Mouse (Mus musculus) heart, embryonic 16.5 days (tissue): ENCODE measurements at regions not wholly inside any gene's neighbourhood (a gene's known extent, or its start where the extent isn't known, plus 50 kb on each side); places are given as distances from the start of the nearest gene placed in this dataset.

Source experiments
- ATAC-seq: fragments of 200-750 bp; cut with Nextera tagmentation; replicated peaks from 2 replicates; pipeline ENCODE4 v1.8.0; 2017; ENCODE audit warnings: moderate number of reproducible peaks; ENCODE audit not compliant: insufficient read depth, low FRiP score; ENCODE audit errors: extremely low read depth
- H3K27ac ChIP-seq: fragments of 300-500 bp; sonication (generic); 2 replicates; pipeline ENCODE4 v1.5.1; 2014; ENCODE audit warnings: mild to moderate bottlenecking, low read length, control low read depth, moderate library complexity
- H3K27me3 ChIP-seq: fragments of 300-500 bp; sonication (generic); 2 replicates; pipeline ENCODE4 v1.6.1; 2014; ENCODE audit warnings: low read length, mixed read lengths; ENCODE audit not compliant: control insufficient read depth, insufficient read depth
- H3K36me3 ChIP-seq: fragments of 300-500 bp; sonication (generic); 2 replicates; pipeline ENCODE4 v1.6.1; 2014; ENCODE audit not compliant: control insufficient read depth, insufficient read depth
- H3K4me1 ChIP-seq: fragments of 300-500 bp; sonication (generic); 2 replicates; pipeline ENCODE4 v1.6.1; 2014; ENCODE audit warnings: low read length, mixed read lengths; ENCODE audit not compliant: control insufficient read depth, insufficient read depth
- H3K4me2 ChIP-seq: fragments of 300-500 bp; sonication (generic); 2 replicates; pipeline ENCODE4 v1.6.1; 2014; ENCODE audit warnings: low read depth, mild to moderate bottlenecking, control low read depth, low read length
- H3K4me3 ChIP-seq: fragments of 300-500 bp; sonication (generic); 2 replicates; pipeline ENCODE4 v1.5.1; 2014; ENCODE audit warnings: mild to moderate bottlenecking, control low read depth, low read length
- H3K9ac ChIP-seq: fragments of 300-500 bp; sonication (generic); 2 replicates; pipeline ENCODE4 v1.6.1; 2014; ENCODE audit warnings: low read length, control low read depth
- H3K9me3 ChIP-seq: fragments of 300-500 bp; sonication (generic); replicated peaks from 2 replicates; pipeline ENCODE4 v1.6.1; 2016; ENCODE audit warnings: low read length; ENCODE audit not compliant: control insufficient read depth
- WGBS: fragments of 180-500 bp; shearing (Covaris S2); extraction: QIAGEN DNeasy Blood & Tissue Kit; methylation state at CpG from one replicate; pipeline ENCODE4 v1.1.7; 2014; 5-methylcytosine and 5-hydroxymethylcytosine counted together

DNA sequence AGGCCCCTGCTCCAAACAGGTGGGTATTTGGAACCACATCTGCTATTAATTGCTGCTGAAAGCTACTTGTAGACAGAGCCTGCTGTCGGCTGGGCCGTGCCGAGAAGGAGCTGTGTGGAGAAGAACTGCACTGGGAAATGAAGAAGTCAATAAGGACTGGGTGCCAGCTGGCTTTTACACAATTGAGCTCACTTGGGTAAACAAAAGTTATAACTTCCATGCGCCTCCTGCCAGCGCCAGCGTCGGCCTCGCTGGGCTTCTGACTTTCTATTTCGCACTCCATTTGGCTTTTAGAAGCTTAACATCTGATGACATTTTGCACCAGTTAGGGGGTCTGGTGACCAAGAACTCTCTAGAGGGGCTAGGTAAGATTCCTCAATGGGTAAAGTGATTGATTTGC is 114.2 kb downstream of the Fam114a2 start:
- Histone ChIP-seq H3K9ac (no peak overlapping the region), H3K4me1 (no peaks in the 10 kb centered on the region), H3K9me3 (no peaks in the 10 kb centered on the region), H3K27me3 (no peaks in the 10 kb centered on the region), H3K4me2 (no peak overlapping the region), H3K36me3 (no peaks in the 10 kb centered on the region), H3K4me3 (no peak overlapping the region), H3K27ac (no peak overlapping the region)
- no peak for ATAC-seq
- 72% methylated on average over 9 of the region's 9 CpGs for WGBS

DNA sequence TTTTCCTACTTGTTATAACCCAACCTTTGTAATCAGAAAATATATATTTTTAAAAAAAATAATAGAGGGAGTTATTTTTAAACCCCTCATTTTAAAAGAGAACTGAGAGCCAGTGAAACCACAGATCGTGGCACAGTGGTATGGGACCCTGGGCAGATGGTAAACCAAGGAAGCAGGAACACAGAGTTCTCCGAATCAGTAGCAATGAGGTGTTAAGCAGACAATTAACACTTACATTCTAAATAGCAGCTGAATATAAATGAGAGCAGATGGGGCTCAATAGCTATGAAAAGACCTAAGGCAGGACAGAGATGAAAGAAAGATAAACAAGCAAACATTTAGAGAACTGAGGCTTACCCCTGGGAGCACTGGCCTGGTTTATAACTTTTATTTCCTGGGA is 116.8 kb downstream of the Fam114a2 start:
- H3K4me2 ChIP-seq: no peak overlapping the region
- H3K36me3 ChIP-seq: no peaks in the 10 kb centered on the region
- H3K27me3 ChIP-seq: no peaks in the 10 kb centered on the region
- WGBS: 59% methylated on average over 2 of the region's 2 CpGs
- no peak overlapping the region for H3K9ac ChIP-seq
- H3K4me3 ChIP-seq: no peak overlapping the region
- H3K9me3 ChIP-seq: no peaks in the 10 kb centered on the region
- no peak overlapping the region for H3K27ac ChIP-seq
- H3K4me1 ChIP-seq: no peaks in the 10 kb centered on the region
- no peak for ATAC-seq

DNA sequence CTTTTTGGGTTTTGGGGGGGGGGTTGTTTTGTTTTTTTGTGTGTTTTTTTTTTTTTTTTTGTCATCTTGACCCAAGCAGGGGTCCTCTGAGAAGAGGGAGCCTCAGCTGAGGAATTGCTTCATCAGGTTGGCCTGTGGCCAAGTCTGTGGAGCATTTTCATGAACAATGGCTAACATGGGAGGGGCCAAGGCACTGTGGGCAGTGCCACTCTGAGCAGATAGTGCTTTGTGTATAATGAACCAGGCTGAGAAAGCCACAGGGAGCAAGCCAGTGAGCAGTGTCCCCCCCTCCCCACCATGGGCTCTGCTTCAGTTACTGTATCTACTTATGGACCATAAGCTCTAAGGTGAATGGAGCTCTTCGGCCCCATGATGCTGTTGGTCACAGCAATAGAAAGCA is 119.1 kb downstream of the Fam114a2 start:
- H3K27ac ChIP-seq: no peak overlapping the region
- ATAC-seq: no peak
- 96% methylated on average over 1 of the region's 1 CpGs for WGBS
- H3K4me3 ChIP-seq: no peak overlapping the region
- H3K36me3 ChIP-seq: no peaks in the 10 kb centered on the region
- no peaks in the 10 kb centered on the region for H3K4me1 ChIP-seq
- no peak overlapping the region for H3K4me2 ChIP-seq
- H3K9me3 ChIP-seq: no peaks in the 10 kb centered on the region
- no peak overlapping the region for H3K9ac ChIP-seq
- H3K27me3 ChIP-seq: no peaks in the 10 kb centered on the region

DNA sequence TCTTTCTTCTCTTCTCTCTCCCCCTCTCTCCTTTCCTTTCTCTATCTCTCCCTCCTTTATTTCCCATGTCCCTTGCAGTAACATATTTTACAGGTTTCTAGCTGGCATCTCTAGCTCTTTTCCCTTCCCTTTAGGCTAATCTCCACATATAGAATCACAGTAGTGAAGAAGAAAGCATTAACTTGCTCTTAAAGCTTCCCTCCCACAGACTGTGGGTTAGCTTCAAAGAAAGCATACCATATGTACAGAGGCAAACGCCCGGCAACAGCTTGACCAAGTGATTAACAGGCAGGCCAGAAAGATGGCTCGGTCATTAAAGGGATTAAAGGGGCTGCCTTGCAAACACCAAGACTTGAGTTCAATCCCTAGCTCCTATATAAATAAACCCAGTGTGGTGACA is 122.0 kb downstream of the Fam114a2 start:
- no peaks in the 10 kb centered on the region for H3K27me3 ChIP-seq
- H3K9ac ChIP-seq: no peak overlapping the region
- no peaks in the 10 kb centered on the region for H3K4me1 ChIP-seq
- H3K4me2 ChIP-seq: no peak overlapping the region
- no peak overlapping the region for H3K27ac ChIP-seq
- no peak for ATAC-seq
- no peaks in the 10 kb centered on the region for H3K36me3 ChIP-seq
- no peak overlapping the region for H3K4me3 ChIP-seq
- WGBS: 51% methylated on average over 3 of the region's 3 CpGs
- no peaks in the 10 kb centered on the region for H3K9me3 ChIP-seq

GRCm38 (mm10) chr11:57390826-57391225 is 127.6 kb downstream of the Fam114a2 start:
- Histone ChIP-seq H3K27ac (no peak overlapping the region), H3K27me3 (no peaks in the 10 kb centered on the region), H3K4me1 (no peaks in the 10 kb centered on the region), H3K4me2 (no peak overlapping the region), H3K4me3 (no peak overlapping the region), H3K9me3 (no peaks in the 10 kb centered on the region), H3K9ac (no peak overlapping the region), H3K36me3 (no peaks in the 10 kb centered on the region)
- ATAC-seq: no peak; the same call in 1 of the 2 replicates
- 25% methylated on average over 4 of the region's 4 CpGs for WGBS
